Mouse (Mus musculus) MEL (cell line): ENCODE measurements around the gene Eif3j1. TPM values are rescaled to one million over a fixed set of nuclear protein-coding genes. Genes with fewer than 3 reads are reported as not detected.
A peak's percentile ranks its signal among the peaks of the same experiment; 100 is the strongest.
"Not testable (repeated sequence)": the region's sequence is repeated elsewhere in the genome, so short reads cannot be mapped to it uniquely, and the experiment has no call there.

Experiments used
- DNase-seq: peaks from one replicate; pipeline ENCODE4 v3.0.0; 2011; ENCODE audit warnings: low read depth, low spot score
- H3K27ac ChIP-seq: 2 replicates; pipeline ENCODE4 v1.5.1; 2012; ENCODE audit warnings: low read depth, mild to moderate bottlenecking, control low read depth, low read length, moderate library complexity; ENCODE audit not compliant: control insufficient read depth
- H3K27me3 ChIP-seq, 2 experiments: fragments of 150-350 bp in 1 of 2; sonication (generic) in 1 of 2; 2 replicates each; pipeline ENCODE4 v1.6.1; 2012; ENCODE audit warnings: low read length in 2 of 2, mild to moderate bottlenecking in 2 of 2, improper control_type of control experiment in 1 of 2, moderate library complexity in 1 of 2; ENCODE audit not compliant: insufficient read depth in 2 of 2, control insufficient read depth in 1 of 2
- H3K36me3 ChIP-seq, 2 experiments: 2 replicates each; pipeline ENCODE4 v1.6.1; 2012 to 2014; ENCODE audit warnings: low read length in 2 of 2, improper control_type of control experiment in 1 of 2, inconsistent platforms in 1 of 2, mild to moderate bottlenecking in 1 of 2; ENCODE audit not compliant: insufficient read depth in 2 of 2, control insufficient read depth in 1 of 2
- H3K4me1 ChIP-seq, 2 experiments: fragments of 150-350 bp in 1 of 2; sonication (generic) in 1 of 2; 2 replicates each; pipeline ENCODE4 v1.6.1; 2012; ENCODE audit warnings: low read length in 2 of 2, improper control_type of control experiment in 1 of 2, mild to moderate bottlenecking in 1 of 2; ENCODE audit not compliant: insufficient read depth in 2 of 2, control insufficient read depth in 1 of 2
- H3K4me3 ChIP-seq, 2 experiments: fragments of 150-350 bp in 1 of 2; sonication (generic) in 1 of 2; 2 replicates each; pipeline ENCODE4 v1.5.1; 2012; ENCODE audit warnings: low read depth in 2 of 2, low read length in 2 of 2, mild to moderate bottlenecking in 2 of 2, moderate library complexity in 2 of 2, control low read depth in 1 of 2, improper control_type of control experiment in 1 of 2; ENCODE audit not compliant: control insufficient read depth in 1 of 2, insufficient read depth in 1 of 2
- H3K79me2 ChIP-seq: 2 replicates; pipeline ENCODE4 v1.6.1; 2012; ENCODE audit warnings: mild to moderate bottlenecking, low read length, moderate library complexity; ENCODE audit not compliant: control insufficient read depth, poor library complexity, insufficient read depth
- H3K9ac ChIP-seq: 2 replicates; pipeline ENCODE4 v1.6.1; 2012; ENCODE audit warnings: low read depth, mild to moderate bottlenecking, control low read depth, low read length, moderate library complexity; ENCODE audit not compliant: control insufficient read depth, poor library complexity, severe bottlenecking
- H3K9me3 ChIP-seq: fragments of 150-350 bp; sonication (generic); replicated peaks from 2 replicates; pipeline ENCODE4 v1.6.1; 2012; ENCODE audit warnings: mild to moderate bottlenecking, low read length, improper control_type of control experiment, moderate library complexity; ENCODE audit not compliant: insufficient read depth
- BHLHE40 ChIP-seq: IDR thresholded peaks from 2 replicates; pipeline ENCODE4 v1.6.1; 2012; ENCODE audit warnings: low read depth, mild to moderate bottlenecking, inconsistent platforms, low read length, improper control_type of control experiment, borderline replicate concordance
- ETS1 ChIP-seq: IDR thresholded peaks from 2 replicates; pipeline ENCODE4 v1.6.1; 2012; ENCODE audit warnings: low read depth, mild to moderate bottlenecking, inconsistent platforms, low read length, improper control_type of control experiment, moderate library complexity
- GABPA ChIP-seq: IDR thresholded peaks from 2 replicates; pipeline ENCODE4 v1.6.1; 2012; ENCODE audit warnings: low read depth, mild to moderate bottlenecking, inconsistent platforms, low read length, improper control_type of control experiment, moderate library complexity
- GATA1 ChIP-seq: IDR thresholded peaks from 2 replicates; pipeline ENCODE4 v1.6.1; 2011; ENCODE audit warnings: low read depth, low read length, improper control_type of control experiment
- KAT2A ChIP-seq: conservative IDR thresholded peaks from 2 replicates; pipeline ENCODE4 v1.6.1; 2012; ENCODE audit warnings: low read depth, low read length, improper control_type of control experiment, inconsistent platforms
- MAX ChIP-seq: IDR thresholded peaks from 2 replicates; pipeline ENCODE4 v1.6.1; 2011; ENCODE audit warnings: low read length, improper control_type of control experiment
- MAZ ChIP-seq: IDR thresholded peaks from 2 replicates; pipeline ENCODE4 v1.6.1; 2012; ENCODE audit warnings: low read depth, mild to moderate bottlenecking, inconsistent platforms, low read length, improper control_type of control experiment
- MEF2A ChIP-seq: IDR thresholded peaks from 2 replicates; pipeline ENCODE4 v1.6.1; 2014; ENCODE audit warnings: low read depth, mild to moderate bottlenecking, inconsistent platforms, low read length, improper control_type of control experiment; ENCODE audit not compliant: poor library complexity, insufficient replicate concordance, severe bottlenecking; ENCODE audit errors: extremely low read depth
- MXI1 ChIP-seq: IDR thresholded peaks from 2 replicates; pipeline ENCODE4 v1.6.1; 2011; ENCODE audit warnings: mild to moderate bottlenecking, low read depth, low read length, improper control_type of control experiment
- NELFE ChIP-seq: IDR thresholded peaks from 2 replicates; pipeline ENCODE4 v1.6.1; 2011; ENCODE audit warnings: low read depth, low read length, improper control_type of control experiment
- RCOR1 ChIP-seq: IDR thresholded peaks from 2 replicates; pipeline ENCODE4 v1.6.1; 2012; ENCODE audit warnings: low read depth, mild to moderate bottlenecking, inconsistent platforms, low read length, improper control_type of control experiment
- UBTF ChIP-seq: IDR thresholded peaks from 2 replicates; pipeline ENCODE4 v1.6.1; 2012; ENCODE audit warnings: low read depth, mild to moderate bottlenecking, inconsistent platforms, low read length, improper control_type of control experiment, moderate library complexity, borderline replicate concordance; ENCODE audit not compliant: insufficient read depth
- ZKSCAN1 ChIP-seq: IDR thresholded peaks from 2 replicates; pipeline ENCODE4 v1.6.1; 2012; ENCODE audit warnings: low read depth, mild to moderate bottlenecking, inconsistent platforms, low read length, improper control_type of control experiment, moderate library complexity
- polyA plus RNA-seq, 2 experiments: library from polyadenylated mRNA; stranded (reverse) in 1 of 2; unstranded in 1 of 2; fragments of >175 nt in 1 of 2; fragments of >200 nt in 1 of 2; gene quantifications; 2 replicates each; pipeline versions ENCODE4 v1.2.1 to v1.2.4; 2012; ENCODE audit warnings: low replicate concordance in 2 of 2, low read depth in 1 of 2; ENCODE audit not compliant: insufficient read length in 2 of 2, insufficient read depth in 1 of 2, missing spikeins in 1 of 2
- total RNA-seq: library from RNA; depleted of rRNA; stranded (reverse); fragments of 300-350 nt; gene quantifications from 2 replicates; pipeline ENCODE4 v1.2.3, GENCODE M21; 2012

Gene Eif3j1
- total and polyA plus RNA-seq, 3 experiments: 8.5 to 12.5 TPM; not detected in 1

GRCm38 (mm10) chr2:122086446-122086845 lies 58.1 kb downstream of the Eif3j1 start:
- Histone ChIP-seq H3K36me3 (peaks cover 0 to 1% of the 10 kb centered on the region in 2 experiments; a peak in 1 of 4 replicates), H3K27ac (no peak overlapping the region), H3K9ac (no peak overlapping the region), H3K4me3 (no peak overlapping the region), H3K4me1 (no peaks in the 10 kb centered on the region), H3K9me3 (no peaks in the 10 kb centered on the region), H3K27me3 (no peaks in the 10 kb centered on the region), H3K79me2 (no peaks in the 10 kb centered on the region)
- DNase-seq: no peak
- TF ChIP-seq RCOR1: no peak
- no peak for TF ChIP-seq ETS1
- TF ChIP-seq ZKSCAN1: no peak
- TF ChIP-seq KAT2A: no peak
- no peak for TF ChIP-seq GABPA
- no peak for TF ChIP-seq GATA1
- TF ChIP-seq MEF2A: no peak
- TF ChIP-seq BHLHE40: no peak

- TF ChIP-seq GATA1 (no peak), NELFE (no peak), MAX (no peak), MAZ (no peak), KAT2A (no peak), UBTF (no peak), MXI1 (no peak)
- no peak overlapping the region for H3K9ac ChIP-seq
- no peaks in the 10 kb centered on the region for H3K79me2 ChIP-seq
- H3K27ac ChIP-seq: no peak overlapping the region
- no peak for DNase-seq
- peaks cover 0 to 1% of the 10 kb centered on the region in 2 experiments; a peak in 2 of 4 replicates for H3K36me3 ChIP-seq
- H3K9me3 ChIP-seq: no peaks in the 10 kb centered on the region
- H3K4me3 ChIP-seq: no peak overlapping the region
- H3K27me3 ChIP-seq: no peaks in the 10 kb centered on the region
- no peaks in the 10 kb centered on the region for H3K4me1 ChIP-seq
These were observed 65.5 kb downstream of the Eif3j1 start for GRCm38 (mm10) chr2:122093844-122094243.

DNA sequence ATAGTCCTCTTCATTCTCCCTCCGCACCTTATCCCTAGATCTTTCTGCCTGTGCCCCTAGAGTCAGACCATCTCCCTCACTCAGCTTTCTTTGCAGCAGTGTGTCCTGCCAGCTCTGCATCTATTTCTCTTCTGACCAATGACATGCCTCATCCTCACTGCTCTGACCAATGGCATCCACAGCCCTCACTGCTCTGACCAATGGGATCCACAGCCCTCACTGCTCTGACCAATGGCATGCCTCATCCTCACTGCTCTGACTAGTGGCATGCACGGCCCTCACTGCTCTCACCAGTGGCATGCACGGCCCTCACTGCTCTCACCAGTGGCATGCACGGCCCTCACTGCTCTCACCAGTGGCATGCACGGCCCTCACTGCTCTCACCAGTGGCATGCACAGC lies 69.3 kb downstream of the Eif3j1 start:
- DNase-seq: peak; percentile 21
- H3K4me1 ChIP-seq, H3K4me3 ChIP-seq, H3K9me3 ChIP-seq, H3K27ac ChIP-seq, H3K9ac ChIP-seq, H3K27me3 ChIP-seq, H3K36me3 ChIP-seq, H3K79me2 ChIP-seq: not testable (repeated sequence)
